Mouse (Mus musculus): Measurements from ENCODE around the gene Plxna2. TPM values are rescaled to one million over a fixed set of nuclear protein-coding genes. Genes with fewer than 3 reads are reported as not detected.

Gene Plxna2
- polyA plus RNA-seq, 1 experiment from 2014 or later: 6.5 TPM

DNA sequence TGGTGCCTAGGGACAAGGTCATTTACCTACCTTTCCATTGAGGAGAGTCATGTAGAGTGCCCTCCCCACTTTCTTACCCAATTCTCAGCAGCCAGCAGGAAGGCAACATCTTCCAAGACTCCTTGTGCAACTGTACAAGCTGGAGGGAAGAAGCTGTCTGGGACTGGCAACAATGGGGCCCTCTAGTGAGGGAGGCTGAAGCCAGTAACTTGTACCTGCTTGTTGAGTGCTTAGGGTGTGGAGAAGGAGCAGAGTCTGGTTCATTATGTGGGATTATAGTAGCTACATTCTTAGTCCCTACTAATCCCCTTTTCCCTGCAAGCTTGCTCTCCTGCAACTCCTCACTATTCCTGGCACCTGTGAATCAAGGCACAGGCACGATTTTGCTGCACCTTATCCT lies 32.1 kb downstream of the Plxna2 start:
- 72% methylated on average over 1 of the region's 1 CpGs for WGBS
- H3K27ac ChIP-seq (replicated peaks in 1 of 2; ENCODE audit: control insufficient read depth in 1 of 2, insufficient read depth in 1 of 2, low read depth in 2 of 2, low read length in 2 of 2): no peak overlapping the region
- peaks cover 35% of the 10 kb centered on the region for H3K36me3 ChIP-seq (ENCODE audit: control insufficient read depth, insufficient read depth, low read length)
- peaks cover 5 to 11% of the 10 kb centered on the region in 2 experiments for H3K4me1 ChIP-seq (ENCODE audit: control insufficient read depth in 2 of 2, insufficient read depth in 2 of 2, low read length in 2 of 2)
- no peak overlapping the region for H3K4me2 ChIP-seq (ENCODE audit: low read length)
- H3K4me3 ChIP-seq (ENCODE audit: control insufficient read depth in 1 of 2, insufficient read depth in 1 of 2, low read depth in 1 of 2, low read length in 2 of 2): no peak overlapping the region
- ATAC-seq (ENCODE audit: insufficient number of reproducible peaks, insufficient read depth, low FRiP score, low read depth): no peak
- H3K9me3 ChIP-seq (ENCODE audit: control insufficient read depth, low read length): no peaks in the 10 kb centered on the region
- H3K9ac ChIP-seq (ENCODE audit: low read length): no peak overlapping the region
- no peaks in the 10 kb centered on the region for H3K27me3 ChIP-seq (ENCODE audit: control insufficient read depth, insufficient read depth, low read length)

DNA sequence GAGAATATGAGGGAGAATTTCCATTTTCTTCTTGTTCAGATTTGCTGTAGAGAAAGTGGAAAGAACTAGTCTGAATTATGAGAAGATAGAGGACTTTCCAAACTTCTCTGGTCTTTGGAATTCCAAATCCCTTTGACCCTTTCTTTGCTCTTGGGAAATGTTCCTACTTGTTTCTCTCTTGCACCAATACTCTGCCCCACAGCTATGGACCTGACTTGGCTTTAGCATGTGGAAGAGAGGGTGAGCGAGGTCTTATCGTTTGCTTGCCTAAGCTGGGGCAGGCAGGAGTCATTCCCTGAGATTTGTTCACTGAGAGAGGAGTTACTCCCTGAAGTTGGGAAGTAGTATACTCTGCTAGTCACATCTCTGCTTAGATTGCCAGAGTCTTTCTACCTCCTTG lies 32.5 kb downstream of the Plxna2 start:
- ATAC-seq (ENCODE audit: insufficient number of reproducible peaks, insufficient read depth, low FRiP score, low read depth): no peak
- Histone ChIP-seq H3K27ac (replicated peaks in 1 of 2; ENCODE audit: control insufficient read depth in 1 of 2, insufficient read depth in 1 of 2, low read depth in 2 of 2, low read length in 2 of 2) (no peak overlapping the region), H3K36me3 (ENCODE audit: control insufficient read depth, insufficient read depth, low read length) (peaks cover 32% of the 10 kb centered on the region), H3K9ac (ENCODE audit: low read length) (no peak overlapping the region), H3K4me3 (ENCODE audit: control insufficient read depth in 1 of 2, insufficient read depth in 1 of 2, low read depth in 1 of 2, low read length in 2 of 2) (no peak overlapping the region), H3K4me2 (ENCODE audit: low read length) (no peak overlapping the region), H3K4me1 (ENCODE audit: control insufficient read depth in 2 of 2, insufficient read depth in 2 of 2, low read length in 2 of 2) (peaks cover 5 to 11% of the 10 kb centered on the region in 2 experiments), H3K9me3 (ENCODE audit: control insufficient read depth, low read length) (no peaks in the 10 kb centered on the region), H3K27me3 (ENCODE audit: control insufficient read depth, insufficient read depth, low read length) (no peaks in the 10 kb centered on the region)
- WGBS: 82% methylated on average over 2 of the region's 2 CpGs

DNA sequence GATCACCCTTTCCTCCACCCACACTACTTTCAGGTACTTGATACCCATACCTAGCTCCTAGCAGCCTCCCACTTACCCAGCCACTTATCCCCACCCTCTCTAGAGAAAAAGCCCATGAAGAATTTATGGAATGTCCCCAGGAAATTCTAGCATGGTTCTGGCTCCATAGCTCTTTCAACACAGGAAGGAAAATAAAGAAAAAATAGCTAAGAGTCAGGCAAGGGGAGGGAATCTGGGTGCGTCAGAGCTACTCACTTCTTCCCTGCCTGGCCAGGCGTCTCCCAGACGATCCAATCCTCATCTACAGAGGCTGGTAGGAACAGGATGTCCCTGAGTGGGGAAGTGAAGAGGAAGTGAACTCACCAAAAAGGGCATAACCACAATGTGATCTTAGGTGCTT lies 34.0 kb downstream of the Plxna2 start:
- Histone ChIP-seq H3K27me3 (ENCODE audit: control insufficient read depth, insufficient read depth, low read length) (no peaks in the 10 kb centered on the region), H3K9ac (ENCODE audit: low read length) (no peak overlapping the region), H3K4me2 (ENCODE audit: low read length) (no peak overlapping the region), H3K4me3 (ENCODE audit: control insufficient read depth in 1 of 2, insufficient read depth in 1 of 2, low read depth in 1 of 2, low read length in 2 of 2) (no peak overlapping the region), H3K36me3 (ENCODE audit: control insufficient read depth, insufficient read depth, low read length) (peaks cover 35% of the 10 kb centered on the region), H3K4me1 (ENCODE audit: control insufficient read depth in 2 of 2, insufficient read depth in 2 of 2, low read length in 2 of 2) (peaks cover 5 to 11% of the 10 kb centered on the region in 2 experiments), H3K27ac (replicated peaks in 1 of 2; ENCODE audit: control insufficient read depth in 1 of 2, insufficient read depth in 1 of 2, low read depth in 2 of 2, low read length in 2 of 2) (peak overlapping the region; percentile 14 to 61; a peak in 3 of 4 replicates), H3K9me3 (ENCODE audit: control insufficient read depth, low read length) (no peaks in the 10 kb centered on the region)
- ATAC-seq (ENCODE audit: insufficient number of reproducible peaks, insufficient read depth, low FRiP score, low read depth): peak; percentile 39
- 25% methylated on average over 3 of the region's 3 CpGs for whole genome bisulfite sequencing

DNA sequence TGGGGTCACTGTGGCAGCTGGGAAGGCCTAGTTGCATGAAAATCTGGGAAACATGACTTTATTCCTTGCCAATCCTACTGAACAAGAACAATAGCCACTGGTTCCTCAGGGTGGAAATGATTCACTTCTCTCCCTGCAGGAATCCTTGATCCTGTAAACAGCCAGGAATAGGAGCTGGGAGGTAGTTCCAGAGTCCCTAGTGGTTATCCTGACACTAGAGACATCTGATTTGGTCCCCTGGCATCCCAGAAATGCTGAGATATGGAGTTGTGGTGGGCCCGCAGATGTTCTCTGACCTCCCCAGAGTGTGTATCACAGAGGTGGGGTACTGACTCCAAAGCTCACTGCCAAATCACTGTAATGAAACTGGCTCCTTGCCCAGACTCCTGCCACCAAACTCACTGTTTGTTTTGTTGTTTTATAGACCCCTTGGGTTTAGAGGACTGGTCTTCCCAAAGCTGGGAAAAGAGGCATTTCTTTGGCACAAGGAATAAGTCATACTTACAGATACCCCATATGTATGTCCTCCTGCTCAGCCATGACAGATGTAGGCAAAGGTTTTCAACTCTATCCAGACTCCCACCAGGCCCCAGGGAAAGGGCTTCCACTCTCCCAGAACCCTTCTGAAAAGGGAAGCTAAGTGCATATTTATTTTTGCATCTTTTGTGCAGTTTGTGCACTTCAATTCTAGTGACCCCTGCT lies 40.6 kb downstream of the Plxna2 start:
- no peak overlapping the region for H3K9ac ChIP-seq (ENCODE audit: low read length)
- 9% methylated on average over 1 of the region's 1 CpGs for WGBS
- H3K27me3 ChIP-seq (ENCODE audit: control insufficient read depth, insufficient read depth, low read length): no peaks in the 10 kb centered on the region
- H3K36me3 ChIP-seq (ENCODE audit: control insufficient read depth, insufficient read depth, low read length): peaks cover 9% of the 10 kb centered on the region; the same call in 1 of the 2 replicates
- no peak; the same call in 1 of the 2 replicates for ATAC-seq (ENCODE audit: insufficient number of reproducible peaks, insufficient read depth, low FRiP score, low read depth)
- H3K4me2 ChIP-seq (ENCODE audit: low read length): no peak overlapping the region
- H3K4me3 ChIP-seq (ENCODE audit: control insufficient read depth in 1 of 2, insufficient read depth in 1 of 2, low read depth in 1 of 2, low read length in 2 of 2): no peak overlapping the region
- H3K4me1 ChIP-seq (ENCODE audit: control insufficient read depth in 2 of 2, insufficient read depth in 2 of 2, low read length in 2 of 2): peaks cover 11 to 33% of the 10 kb centered on the region in 2 experiments
- H3K9me3 ChIP-seq (ENCODE audit: control insufficient read depth, low read length): no peaks in the 10 kb centered on the region
- peak overlapping the region; percentile 53 to 57 for H3K27ac ChIP-seq (replicated peaks in 1 of 2; ENCODE audit: control insufficient read depth in 1 of 2, insufficient read depth in 1 of 2, low read depth in 2 of 2, low read length in 2 of 2)

DNA sequence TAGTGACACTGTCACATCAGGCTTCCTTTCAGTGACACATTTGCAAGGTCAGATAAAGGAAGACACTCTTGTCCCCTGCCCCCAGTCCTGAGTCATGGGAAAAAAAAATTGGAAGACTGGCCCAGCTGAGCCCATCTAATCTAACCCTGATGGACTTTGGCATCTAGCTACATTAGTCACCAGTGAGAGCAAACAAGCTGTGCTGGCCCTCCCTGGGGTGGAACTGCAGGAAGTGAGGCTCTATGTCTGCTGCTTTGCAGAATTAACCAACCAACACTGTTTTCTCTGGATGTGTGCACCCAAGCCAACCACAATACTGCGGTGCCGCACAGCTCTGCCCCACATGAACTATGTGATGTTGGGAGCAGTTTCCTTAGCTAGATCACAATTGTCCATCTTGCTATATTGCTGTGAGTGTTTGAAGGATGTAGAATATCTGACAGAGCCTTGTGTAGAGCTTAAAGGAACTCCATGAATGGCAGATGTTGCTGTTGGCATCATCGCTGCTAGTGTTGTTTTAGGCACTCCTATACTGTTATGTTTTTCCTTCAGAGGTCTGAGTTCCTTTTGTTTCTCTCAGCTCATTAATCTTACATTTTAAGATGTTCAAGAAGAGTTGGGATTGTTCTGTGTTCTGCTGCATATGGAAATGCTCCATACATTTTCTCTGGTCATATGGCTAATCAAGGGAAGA lies 42.6 kb downstream of the Plxna2 start:
- Histone ChIP-seq H3K27me3 (ENCODE audit: control insufficient read depth, insufficient read depth, low read length) (no peaks in the 10 kb centered on the region), H3K9ac (ENCODE audit: low read length) (no peak overlapping the region), H3K4me1 (ENCODE audit: control insufficient read depth in 2 of 2, insufficient read depth in 2 of 2, low read length in 2 of 2) (peaks cover 11 to 33% of the 10 kb centered on the region in 2 experiments), H3K4me2 (ENCODE audit: low read length) (no peak overlapping the region), H3K36me3 (ENCODE audit: control insufficient read depth, insufficient read depth, low read length) (peaks cover 8% of the 10 kb centered on the region; the same call in 1 of the 2 replicates), H3K27ac (replicated peaks in 1 of 2; ENCODE audit: control insufficient read depth in 1 of 2, insufficient read depth in 1 of 2, low read depth in 2 of 2, low read length in 2 of 2) (peak overlapping the region; percentile 8 to 26; a peak in 3 of 4 replicates), H3K4me3 (ENCODE audit: control insufficient read depth in 1 of 2, insufficient read depth in 1 of 2, low read depth in 1 of 2, low read length in 2 of 2) (no peak overlapping the region), H3K9me3 (ENCODE audit: control insufficient read depth, low read length) (no peaks in the 10 kb centered on the region)
- WGBS: 72% methylated on average over 3 of the region's 3 CpGs
- ATAC-seq (ENCODE audit: insufficient number of reproducible peaks, insufficient read depth, low FRiP score, low read depth): peak; percentile 66

DNA sequence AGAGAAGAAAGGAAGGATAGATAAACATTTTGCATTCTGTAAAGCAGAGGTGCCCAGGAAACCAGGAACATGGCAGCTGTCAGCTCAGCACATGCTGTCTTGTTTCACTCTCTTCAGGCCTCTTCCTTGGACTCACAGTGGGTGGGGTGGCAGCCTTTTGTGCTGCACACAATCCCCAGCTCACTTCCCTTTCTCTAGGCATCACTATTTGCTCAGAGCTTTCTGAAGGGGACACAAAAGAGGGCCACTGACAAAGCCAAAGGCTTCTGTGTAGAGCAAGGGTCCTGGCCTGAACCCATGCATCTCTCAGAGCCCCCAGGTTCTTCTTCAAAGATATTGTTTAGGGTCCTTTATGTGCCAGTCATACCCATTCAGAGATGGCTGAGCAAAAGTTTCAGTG lies 45.0 kb downstream of the Plxna2 start:
- peaks cover 11 to 28% of the 10 kb centered on the region in 2 experiments for H3K4me1 ChIP-seq (ENCODE audit: control insufficient read depth in 2 of 2, insufficient read depth in 2 of 2, low read length in 2 of 2)

DNA sequence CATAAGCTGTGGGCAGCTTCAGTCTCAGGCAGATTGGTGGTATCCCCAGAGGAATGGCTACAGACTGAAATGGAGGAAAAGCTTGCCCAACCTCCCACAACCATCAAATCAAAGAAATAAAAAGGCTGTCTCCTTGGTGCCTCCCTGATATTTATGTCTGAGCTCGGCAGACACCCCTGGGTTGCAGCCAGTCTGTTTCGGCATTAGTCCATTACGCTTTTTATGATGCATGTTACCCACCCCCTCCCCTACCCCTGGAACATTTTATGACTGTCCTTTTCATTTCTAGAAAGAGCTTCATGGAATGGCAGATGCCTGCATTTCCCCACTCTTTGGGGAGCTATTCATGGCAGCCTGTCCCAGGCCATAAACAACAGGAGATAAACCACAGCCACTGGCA lies 47.7 kb downstream of the Plxna2 start:
- 83% methylated on average over 3 of the region's 3 CpGs for WGBS
- H3K4me1 ChIP-seq (ENCODE audit: control insufficient read depth in 2 of 2, insufficient read depth in 2 of 2, low read length in 2 of 2): peaks cover 3 to 8% of the 10 kb centered on the region in 2 experiments; a peak in 2 of 4 replicates
- no peaks in the 10 kb centered on the region for H3K9me3 ChIP-seq (ENCODE audit: control insufficient read depth, low read length)
- no peaks in the 10 kb centered on the region for H3K27me3 ChIP-seq (ENCODE audit: control insufficient read depth, insufficient read depth, low read length)
- H3K4me3 ChIP-seq (ENCODE audit: control insufficient read depth in 1 of 2, insufficient read depth in 1 of 2, low read depth in 1 of 2, low read length in 2 of 2): no peak overlapping the region
- no peak overlapping the region for H3K9ac ChIP-seq (ENCODE audit: low read length)
- ATAC-seq (ENCODE audit: insufficient number of reproducible peaks, insufficient read depth, low FRiP score, low read depth): no peak
- no peak overlapping the region for H3K4me2 ChIP-seq (ENCODE audit: low read length)
- H3K27ac ChIP-seq (replicated peaks in 1 of 2; ENCODE audit: control insufficient read depth in 1 of 2, insufficient read depth in 1 of 2, low read depth in 2 of 2, low read length in 2 of 2): no peak overlapping the region
- H3K36me3 ChIP-seq (ENCODE audit: control insufficient read depth, insufficient read depth, low read length): peaks cover 3% of the 10 kb centered on the region; the same call in 1 of the 2 replicates

More for the DNA sequence above, 45.0 kb downstream of the Plxna2 start:
- peaks cover 3% of the 10 kb centered on the region; the same call in 1 of the 2 replicates for H3K36me3 ChIP-seq (ENCODE audit: control insufficient read depth, insufficient read depth, low read length)
- no peak overlapping the region for H3K4me2 ChIP-seq (ENCODE audit: low read length)
- H3K9ac ChIP-seq (ENCODE audit: low read length): no peak overlapping the region
- no peaks in the 10 kb centered on the region for H3K9me3 ChIP-seq (ENCODE audit: control insufficient read depth, low read length)
- H3K27me3 ChIP-seq (ENCODE audit: control insufficient read depth, insufficient read depth, low read length): no peaks in the 10 kb centered on the region
- no peak overlapping the region for H3K27ac ChIP-seq (replicated peaks in 1 of 2; ENCODE audit: control insufficient read depth in 1 of 2, insufficient read depth in 1 of 2, low read depth in 2 of 2, low read length in 2 of 2)
- no peak for ATAC-seq (ENCODE audit: insufficient number of reproducible peaks, insufficient read depth, low FRiP score, low read depth)
- no peak overlapping the region for H3K4me3 ChIP-seq (ENCODE audit: control insufficient read depth in 1 of 2, insufficient read depth in 1 of 2, low read depth in 1 of 2, low read length in 2 of 2)
